Mouse (Mus musculus): ENCODE data around the gene Chml.

Chml gene

GRCm38 (mm10) chr1:175692246-175692996, at the start of gene Chml, which contains the start of gene Opn3:
Gene Chml, minus strand, starts transcription at chr1:175692901.
Gene Opn3, minus strand, starts transcription at chr1:175692776.
- DNase-seq (ENCODE audit: low spot score), result peak; percentile 99

DNA sequence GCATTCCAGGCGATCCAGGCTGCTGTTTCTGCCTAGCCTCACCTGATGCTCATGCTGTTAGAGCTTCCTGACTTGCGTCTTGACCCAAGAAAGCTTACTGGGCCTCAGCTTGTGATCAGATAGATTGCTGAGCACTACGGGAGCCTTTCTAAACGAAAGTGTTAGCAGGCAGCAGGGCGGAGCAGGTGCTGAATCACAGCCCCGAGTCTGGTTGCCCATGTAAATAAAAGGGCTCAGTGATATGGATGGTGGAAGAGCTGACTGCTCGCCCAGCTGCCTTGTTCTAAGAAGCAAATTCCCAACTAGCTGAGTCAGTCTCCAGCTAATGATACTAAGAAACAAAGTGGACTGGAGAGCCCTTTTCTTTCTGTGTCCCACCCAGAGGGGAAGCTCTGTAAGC, 33.1 kb upstream of the Chml start:
- DNase-seq (ENCODE audit: low spot score), result no peak

DNA sequence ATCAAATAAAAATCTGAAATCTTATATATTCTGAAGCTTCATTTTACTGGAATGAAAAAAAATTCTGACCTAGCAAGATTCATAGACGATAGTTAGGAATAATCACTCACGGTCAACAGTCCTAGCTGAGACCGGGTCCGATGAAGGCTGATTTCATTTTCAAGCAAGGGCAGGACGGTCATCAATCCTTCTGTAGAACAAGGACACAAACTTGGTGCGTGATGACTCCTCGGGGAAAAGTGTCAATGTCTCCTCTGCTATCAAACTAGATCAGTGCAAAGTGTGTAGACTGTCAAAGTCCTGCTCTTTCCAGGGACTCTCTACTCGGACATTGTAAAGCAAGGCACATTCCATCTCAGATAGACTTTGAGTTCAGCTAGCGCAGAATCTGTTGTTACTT, 24.1 kb upstream of the Chml start:
- no peak for DNase-seq (ENCODE audit: low spot score)

DNA sequence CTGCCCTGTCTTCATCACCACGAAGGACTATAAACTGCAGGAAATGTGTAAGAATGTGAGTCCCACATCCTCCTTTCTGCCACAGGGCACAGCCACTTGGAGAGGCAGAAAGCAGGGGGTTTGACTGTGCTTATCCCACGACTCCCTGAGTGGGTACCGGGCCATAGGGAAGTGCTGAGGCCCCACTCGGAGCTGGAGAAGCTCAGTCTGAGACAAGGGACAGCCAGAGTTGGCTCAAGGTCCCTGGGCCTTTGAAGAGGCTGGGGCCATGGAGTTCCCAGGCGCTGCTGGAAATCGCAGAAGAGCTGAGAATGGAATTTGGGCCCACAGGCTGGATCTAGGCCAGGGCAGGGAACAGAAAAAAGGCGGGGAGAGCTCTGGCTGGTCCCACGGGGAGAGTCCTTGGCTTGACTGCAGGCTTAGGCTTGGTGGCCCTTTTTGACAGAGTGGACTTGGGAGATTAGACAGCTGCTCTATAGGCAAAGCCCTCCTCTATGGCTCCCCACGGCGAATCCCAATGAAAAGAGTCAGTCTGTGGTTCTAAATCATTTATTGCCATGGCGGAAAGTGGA, 19.7 kb upstream of the Chml start:
- DNase-seq (ENCODE audit: low spot score), result no peak

DNA sequence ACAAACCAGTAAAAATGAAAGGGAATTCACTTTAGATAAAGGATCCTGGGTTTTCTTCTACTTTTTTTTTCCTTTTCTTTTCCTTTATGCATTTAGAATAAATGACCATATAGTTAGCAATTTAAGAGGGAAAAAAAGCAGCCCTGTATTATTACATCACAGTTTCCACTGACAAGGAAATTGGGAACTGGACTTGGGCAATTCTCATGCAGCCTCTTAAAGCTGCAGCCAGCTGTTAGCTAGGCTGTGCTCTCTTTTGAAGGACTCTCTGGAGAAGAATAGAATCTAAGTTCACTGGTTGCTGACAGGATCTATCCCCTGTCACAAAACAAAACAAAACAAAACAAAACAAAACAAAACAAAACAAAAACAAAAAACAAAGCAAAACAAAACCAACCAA, 15.3 kb upstream of the Chml start:
- no peak for DNase-seq (ENCODE audit: low spot score)

GRCm38 (mm10) chr1:175707599-175707998, 14.9 kb upstream of the Chml start:
- DNase-seq (ENCODE audit: low spot score), result no peak

DNA sequence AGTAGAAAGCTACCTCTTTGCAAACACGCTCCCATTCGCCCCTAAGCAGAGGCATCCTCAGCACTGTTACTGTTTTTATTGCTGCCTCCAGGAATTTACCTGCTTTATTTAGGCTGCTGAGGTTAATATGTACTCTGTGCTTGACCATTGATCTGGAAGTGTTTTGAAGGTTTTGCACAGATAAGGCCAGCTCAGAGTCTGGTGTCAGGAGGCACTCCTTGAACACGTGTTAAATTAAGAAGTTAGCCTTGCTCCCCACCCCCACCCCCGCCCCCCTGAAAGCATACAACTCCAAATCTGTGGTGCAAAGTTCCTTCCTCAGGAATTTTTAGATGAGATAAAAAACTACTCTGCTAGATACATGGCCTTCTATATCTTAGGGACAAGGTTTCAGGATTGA, 8.4 kb upstream of the Chml start:
- DNase-seq (ENCODE audit: low spot score), result no peak

DNA sequence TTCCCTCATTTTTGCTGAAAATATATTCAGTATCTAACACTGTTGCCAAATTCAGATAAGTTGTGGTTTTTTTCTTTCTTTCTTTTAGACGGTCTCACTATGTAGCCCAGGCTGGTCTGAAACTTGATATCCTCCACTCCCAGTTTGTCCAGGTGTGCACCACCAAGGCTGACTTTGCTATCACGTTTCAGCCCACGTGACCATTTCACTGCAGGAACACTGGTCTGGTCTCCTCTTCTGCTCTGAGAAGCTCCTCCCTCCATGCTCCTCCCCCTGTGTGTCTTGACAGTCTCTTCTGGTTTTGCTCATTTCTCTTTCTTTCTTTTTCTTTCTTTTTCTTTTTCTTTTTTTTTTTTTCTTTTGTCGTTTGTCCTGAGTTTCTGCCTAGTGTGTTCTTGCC, 7.1 kb upstream of the Chml start:
- DNase-seq (ENCODE audit: low spot score), result no peak

- DNase-seq (ENCODE audit: low spot score), result no peak
Measured at GRCm38 (mm10) chr1:175699375-175699774, 6.7 kb upstream of the Chml start.

DNA sequence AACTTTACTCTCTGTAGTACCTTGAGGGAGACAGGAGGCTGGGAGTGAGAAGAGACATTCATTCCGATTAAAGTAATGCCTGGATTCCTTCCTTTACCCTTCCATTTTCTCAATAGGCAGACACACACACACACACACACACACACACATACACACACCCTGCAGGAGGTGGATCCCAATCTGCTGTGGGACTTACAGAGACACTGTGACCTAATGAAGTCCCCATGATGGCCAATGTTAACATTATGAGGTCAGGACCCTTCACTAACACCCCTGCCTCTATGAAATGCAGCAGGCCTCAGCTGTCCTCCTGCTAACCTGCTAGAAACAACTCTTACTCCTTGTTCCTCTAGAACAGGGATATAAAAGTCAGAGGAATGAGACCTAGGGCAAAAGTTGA, 5.6 kb upstream of the Chml start, which contains the start of gene Wdr64:
TSS of gene Wdr64 (plus strand) at position 301 of the 400 bp plus-strand sequence.
- DNase-seq (ENCODE audit: low spot score), result no peak

GRCm38 (mm10) chr1:175693429-175693960, 794 bp upstream of the Chml start:
- no peak for DNase-seq (ENCODE audit: low spot score)

DNA sequence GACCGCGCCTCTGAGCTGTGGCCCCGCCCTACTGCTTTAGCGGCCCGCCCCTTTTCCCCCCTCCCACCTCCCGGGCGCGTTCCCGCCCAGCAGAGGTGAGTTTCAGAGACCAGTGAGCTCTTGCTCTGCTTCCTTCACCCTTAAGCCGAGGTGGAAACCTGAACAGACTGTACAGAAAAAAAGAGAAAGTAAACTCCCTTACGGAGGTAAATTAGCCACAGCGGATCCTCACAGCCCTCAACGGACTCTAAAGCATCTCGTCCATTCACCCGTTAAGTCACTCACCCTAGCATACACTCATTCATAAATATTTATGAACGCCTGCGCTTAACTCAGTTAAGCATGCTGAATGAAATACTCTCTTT, 278 bp upstream of the Chml start:
- no peak for DNase-seq (ENCODE audit: low spot score)

DNA sequence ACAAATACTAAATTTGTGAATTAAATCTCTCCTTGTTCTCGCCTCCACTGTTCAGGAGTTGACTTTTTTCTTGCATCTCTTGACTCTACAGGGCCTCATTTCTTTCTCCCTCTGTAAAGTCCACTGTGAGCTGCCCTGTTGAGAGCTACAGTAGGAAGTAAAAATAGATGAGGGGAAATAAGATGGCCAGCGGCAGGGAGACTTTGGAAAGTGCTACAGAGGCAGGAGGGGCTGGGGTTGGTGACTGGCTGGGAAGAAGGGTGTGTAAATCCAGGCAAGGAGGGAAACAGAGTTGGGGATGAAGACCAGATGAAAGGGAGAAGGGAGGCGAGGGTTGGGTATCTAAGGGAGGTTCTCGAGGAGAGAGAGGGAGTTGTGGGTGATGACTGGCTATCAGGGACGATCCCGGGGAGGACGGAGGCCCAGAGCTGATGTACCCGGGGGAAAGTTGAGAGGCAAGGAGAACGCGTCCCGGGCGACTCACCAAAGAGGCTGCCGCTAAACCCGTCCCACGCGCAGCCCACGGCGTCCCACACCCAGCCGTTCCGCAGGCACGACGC, 935 bp downstream of the Chml start:
- DNase-seq (ENCODE audit: low spot score), result no peak

- DNase-seq (ENCODE audit: low spot score), result no peak
Measured at GRCm38 (mm10) chr1:175680995-175681394, 11.7 kb downstream of the Chml start.

- DNase-seq (ENCODE audit: low spot score), result no peak
Measured at GRCm38 (mm10) chr1:175677459-175677858, 15.2 kb downstream of the Chml start.

GRCm38 (mm10) chr1:175675116-175675515, 17.6 kb downstream of the Chml start:
- DNase-seq (ENCODE audit: low spot score), result no peak

DNA sequence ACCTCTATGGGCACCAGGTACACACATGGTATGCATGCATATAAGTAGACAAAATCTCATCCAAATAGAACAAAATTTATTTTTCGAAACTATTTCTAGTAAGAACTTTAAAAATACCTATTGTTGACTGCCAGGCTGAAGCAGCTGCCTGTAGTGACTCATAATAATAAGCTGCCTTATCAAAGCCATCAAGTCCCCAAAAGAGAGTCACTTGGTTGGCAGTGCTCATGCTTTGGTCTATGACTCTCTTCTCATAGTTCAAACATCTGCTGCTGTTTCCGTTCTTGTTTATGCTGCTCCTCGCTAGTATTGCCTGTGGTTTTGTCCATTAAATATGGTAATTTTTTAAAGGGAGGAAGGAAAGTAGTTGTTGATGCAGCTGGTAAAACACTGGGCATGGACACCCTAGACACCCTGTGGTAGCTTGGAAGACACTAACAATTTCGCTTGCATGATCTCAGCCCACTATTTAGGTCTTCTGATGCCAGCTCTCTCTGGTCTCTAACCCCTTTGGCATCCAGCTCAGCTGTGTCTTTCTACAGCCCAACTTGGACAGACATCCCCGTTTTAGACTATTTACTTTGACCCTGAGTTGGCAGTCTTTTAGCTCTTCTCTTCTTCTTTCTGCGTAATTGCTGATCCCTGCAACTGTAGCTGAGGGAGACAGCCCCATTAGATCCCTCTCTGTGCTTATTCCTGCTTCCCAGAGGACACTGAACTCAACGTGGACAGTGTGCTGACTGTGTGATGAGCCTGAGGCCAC, 19.0 kb downstream of the Chml start:
- DNase-seq (ENCODE audit: low spot score), result no peak

- no peak for DNase-seq (ENCODE audit: low spot score)
Measured at GRCm38 (mm10) chr1:175671626-175672025, 21.1 kb downstream of the Chml start.

DNA sequence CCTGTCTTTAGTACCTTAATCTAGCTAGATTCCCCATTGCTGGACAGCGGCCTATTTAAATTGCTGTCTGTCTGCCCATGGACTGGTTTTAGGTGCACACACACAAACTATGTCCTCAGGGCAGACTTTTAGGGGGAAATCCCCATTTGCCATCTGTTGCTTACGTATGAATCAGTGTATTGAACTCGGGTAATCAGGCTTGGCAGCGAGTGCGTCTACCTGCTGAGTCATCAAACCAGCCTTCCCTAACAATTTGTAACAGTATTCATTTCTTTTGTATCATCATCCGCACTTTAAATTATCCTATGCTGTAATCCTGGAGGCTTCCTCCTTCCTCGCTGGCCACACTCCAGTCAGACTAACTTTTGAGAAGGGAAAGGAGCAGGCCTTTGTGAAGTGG, 22.7 kb downstream of the Chml start:
- DNase-seq (ENCODE audit: low spot score), result no peak

DNA sequence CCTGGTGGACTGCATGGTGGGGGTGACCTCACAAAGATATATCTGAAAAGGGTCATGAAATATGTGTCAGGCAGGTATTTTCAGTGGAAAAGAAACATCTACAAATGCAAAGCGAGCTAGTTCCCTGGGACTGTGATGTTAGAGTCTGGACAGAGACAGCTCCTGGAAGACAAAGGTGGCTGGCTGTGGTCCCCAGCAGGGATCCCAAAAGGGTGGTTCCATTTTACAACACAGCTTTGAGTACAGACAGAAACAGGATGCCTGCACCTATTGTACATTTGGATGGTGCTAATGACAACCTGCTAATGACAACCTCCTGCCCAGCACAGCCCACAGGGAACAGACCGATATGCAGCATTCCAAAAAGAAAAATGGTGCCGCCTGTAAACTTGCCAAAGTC, 23.2 kb downstream of the Chml start:
- no peak for DNase-seq (ENCODE audit: low spot score)

GRCm38 (mm10) chr1:175668666-175669405, 23.9 kb downstream of the Chml start:
- peak; percentile 50 for DNase-seq (ENCODE audit: low spot score)

GRCm38 (mm10) chr1:175659900-175660299, 32.8 kb downstream of the Chml start:
- no peak for DNase-seq (ENCODE audit: low spot score)
